Mouse (Mus musculus): ENCODE results near the gene Mgst1. TPM values are rescaled to one million over a fixed set of nuclear protein-coding genes. Genes with fewer than 3 reads are reported as not detected.

The Mgst1 gene
- total RNA-seq (2014; fragmentation: Nextera tagmentation) = not detected in 2 replicates
- total RNA-seq (2017) = not detected in 2 replicates
- polyA plus RNA-seq (2012) = not detected in 2 replicates

GRCm38 (mm10) chr6:138139930-138140329, at the start of gene Mgst1:
Gene Mgst1 (plus strand): TSS chr6:138140316.
- no peaks in the 10 kb centered on the region for H3K27me3 ChIP-seq (ENCODE audit: insufficient read depth, low read length)
- no peak within 1 kb of the TSS for H3K4me3 ChIP-seq (ENCODE audit: low read depth, low read length)
- ATAC-seq (ENCODE audit: extremely low read depth, insufficient number of reproducible peaks, low FRiP score, poor library complexity, severe bottlenecking) (no peak), DNase-seq (ENCODE audit: low spot score) (no peak)
- TF ChIP-seq GATA1 (IDR thresholded peaks at IDR 0.05; ENCODE audit: borderline replicate concordance, low read length) (no peak), GATA2 (IDR thresholded peaks at IDR 0.05; ENCODE audit: borderline replicate concordance, low read depth, low read length) (no peak), CTCF (IDR thresholded peaks at IDR 0.05; ENCODE audit: low read depth, low read length) (no peak), POLR2AphosphoS5 (IDR thresholded peaks at IDR 0.05; ENCODE audit: insufficient replicate concordance, low read depth, low read length) (no peak), TAL1 (conservative IDR thresholded peaks at IDR 0.05; ENCODE audit: low read depth, low read length) (no peak)
- no peaks in the 10 kb centered on the region for H3K4me1 ChIP-seq (ENCODE audit: insufficient read depth, low read depth, low read length)
- H3K9me3 ChIP-seq (replicated peaks) = peaks cover 38% of the 10 kb centered on the region
- H3K36me3 ChIP-seq (replicated peaks) = no peaks in the 10 kb centered on the region

GRCm38 (mm10) chr6:138092432-138092831, 47.7 kb upstream of the Mgst1 start:
- TF ChIP-seq GATA1 (IDR thresholded peaks at IDR 0.05; ENCODE audit: borderline replicate concordance, low read length) (no peak), CTCF (IDR thresholded peaks at IDR 0.05; ENCODE audit: low read depth, low read length) (no peak), TAL1 (conservative IDR thresholded peaks at IDR 0.05; ENCODE audit: low read depth, low read length) (no peak), POLR2AphosphoS5 (IDR thresholded peaks at IDR 0.05; ENCODE audit: insufficient replicate concordance, low read depth, low read length) (no peak), GATA2 (IDR thresholded peaks at IDR 0.05; ENCODE audit: borderline replicate concordance, low read depth, low read length) (no peak)
- no peaks in the 10 kb centered on the region for H3K36me3 ChIP-seq (replicated peaks)
- DNase-seq (ENCODE audit: low spot score) (no peak), ATAC-seq (ENCODE audit: extremely low read depth, insufficient number of reproducible peaks, low FRiP score, poor library complexity, severe bottlenecking) (no peak)
- H3K9me3 ChIP-seq (replicated peaks) = peaks cover 31% of the 10 kb centered on the region
- H3K4me1 ChIP-seq (ENCODE audit: insufficient read depth, low read depth, low read length) = no peaks in the 10 kb centered on the region
- no peaks in the 10 kb centered on the region for H3K27me3 ChIP-seq (ENCODE audit: insufficient read depth, low read length)
- no peak overlapping the region for H3K4me3 ChIP-seq (ENCODE audit: low read depth, low read length)

- no peaks in the 10 kb centered on the region for H3K4me1 ChIP-seq (ENCODE audit: insufficient read depth, low read depth, low read length)
- DNase-seq (ENCODE audit: low spot score) = no peak
- no peak for TF ChIP-seq TAL1 (conservative IDR thresholded peaks at IDR 0.05; ENCODE audit: low read depth, low read length)
- H3K4me3 ChIP-seq (ENCODE audit: low read depth, low read length) = no peak overlapping the region
- peaks cover 27% of the 10 kb centered on the region for H3K9me3 ChIP-seq (replicated peaks)
- no peaks in the 10 kb centered on the region for H3K36me3 ChIP-seq (replicated peaks)
- no peaks in the 10 kb centered on the region for H3K27me3 ChIP-seq (ENCODE audit: insufficient read depth, low read length)
- ATAC-seq (ENCODE audit: extremely low read depth, insufficient number of reproducible peaks, low FRiP score, poor library complexity, severe bottlenecking) = no peak
These were observed 45.1 kb upstream of the Mgst1 start for GRCm38 (mm10) chr6:138095060-138095459.

GRCm38 (mm10) chr6:138099646-138100045, 40.5 kb upstream of the Mgst1 start:
- H3K9me3 ChIP-seq (replicated peaks) = peaks cover 32% of the 10 kb centered on the region
- no peaks in the 10 kb centered on the region for H3K36me3 ChIP-seq (replicated peaks)
- ATAC-seq (ENCODE audit: extremely low read depth, insufficient number of reproducible peaks, low FRiP score, poor library complexity, severe bottlenecking) = no peak
- no peaks in the 10 kb centered on the region for H3K27me3 ChIP-seq (ENCODE audit: insufficient read depth, low read length)
- H3K4me3 ChIP-seq (ENCODE audit: low read depth, low read length) = no peak overlapping the region
- no peak for TF ChIP-seq GATA2 (IDR thresholded peaks at IDR 0.05; ENCODE audit: borderline replicate concordance, low read depth, low read length)
- no peak for TF ChIP-seq CTCF (IDR thresholded peaks at IDR 0.05; ENCODE audit: low read depth, low read length)
- no peak for TF ChIP-seq TAL1 (conservative IDR thresholded peaks at IDR 0.05; ENCODE audit: low read depth, low read length)
- no peak for TF ChIP-seq GATA1 (IDR thresholded peaks at IDR 0.05; ENCODE audit: borderline replicate concordance, low read length)
- no peak for TF ChIP-seq POLR2AphosphoS5 (IDR thresholded peaks at IDR 0.05; ENCODE audit: insufficient replicate concordance, low read depth, low read length)
- DNase-seq (ENCODE audit: low spot score) = no peak
- H3K4me1 ChIP-seq (ENCODE audit: insufficient read depth, low read depth, low read length) = no peaks in the 10 kb centered on the region

- Histone ChIP-seq H3K4me1 (ENCODE audit: insufficient read depth, low read depth, low read length) (no peaks in the 10 kb centered on the region), H3K27me3 (ENCODE audit: insufficient read depth, low read length) (no peaks in the 10 kb centered on the region), H3K4me3 (ENCODE audit: low read depth, low read length) (no peak overlapping the region), H3K9me3 (replicated peaks) (peaks cover 28% of the 10 kb centered on the region), H3K36me3 (replicated peaks) (no peaks in the 10 kb centered on the region)
- DNase-seq (ENCODE audit: low spot score) (no peak), ATAC-seq (ENCODE audit: extremely low read depth, insufficient number of reproducible peaks, low FRiP score, poor library complexity, severe bottlenecking) (no peak)
- TF ChIP-seq GATA1 (IDR thresholded peaks at IDR 0.05; ENCODE audit: borderline replicate concordance, low read length) (no peak), POLR2AphosphoS5 (IDR thresholded peaks at IDR 0.05; ENCODE audit: insufficient replicate concordance, low read depth, low read length) (no peak), TAL1 (conservative IDR thresholded peaks at IDR 0.05; ENCODE audit: low read depth, low read length) (no peak), CTCF (IDR thresholded peaks at IDR 0.05; ENCODE audit: low read depth, low read length) (no peak), GATA2 (IDR thresholded peaks at IDR 0.05; ENCODE audit: borderline replicate concordance, low read depth, low read length) (no peak)
These were observed 38.3 kb upstream of the Mgst1 start for GRCm38 (mm10) chr6:138101843-138102242.

- H3K4me3 ChIP-seq (ENCODE audit: low read depth, low read length) = no peak overlapping the region
- no peaks in the 10 kb centered on the region for H3K36me3 ChIP-seq (replicated peaks)
- ATAC-seq (ENCODE audit: extremely low read depth, insufficient number of reproducible peaks, low FRiP score, poor library complexity, severe bottlenecking) (no peak), DNase-seq (ENCODE audit: low spot score) (no peak)
- H3K27me3 ChIP-seq (ENCODE audit: insufficient read depth, low read length) = no peaks in the 10 kb centered on the region
- H3K4me1 ChIP-seq (ENCODE audit: insufficient read depth, low read depth, low read length) = no peaks in the 10 kb centered on the region
- TF ChIP-seq POLR2AphosphoS5 (IDR thresholded peaks at IDR 0.05; ENCODE audit: insufficient replicate concordance, low read depth, low read length) (no peak), CTCF (IDR thresholded peaks at IDR 0.05; ENCODE audit: low read depth, low read length) (no peak), GATA2 (IDR thresholded peaks at IDR 0.05; ENCODE audit: borderline replicate concordance, low read depth, low read length) (no peak), TAL1 (conservative IDR thresholded peaks at IDR 0.05; ENCODE audit: low read depth, low read length) (no peak), GATA1 (IDR thresholded peaks at IDR 0.05; ENCODE audit: borderline replicate concordance, low read length) (no peak)
- peaks cover 24% of the 10 kb centered on the region for H3K9me3 ChIP-seq (replicated peaks)
These were observed 37.2 kb upstream of the Mgst1 start for GRCm38 (mm10) chr6:138102940-138103339.

GRCm38 (mm10) chr6:138104559-138104958, 35.6 kb upstream of the Mgst1 start:
- Histone ChIP-seq H3K27me3 (ENCODE audit: insufficient read depth, low read length) (no peaks in the 10 kb centered on the region), H3K4me3 (ENCODE audit: low read depth, low read length) (no peak overlapping the region), H3K4me1 (ENCODE audit: insufficient read depth, low read depth, low read length) (no peaks in the 10 kb centered on the region), H3K9me3 (replicated peaks) (peaks cover 24% of the 10 kb centered on the region), H3K36me3 (replicated peaks) (no peaks in the 10 kb centered on the region)
- TF ChIP-seq TAL1 (conservative IDR thresholded peaks at IDR 0.05; ENCODE audit: low read depth, low read length) (no peak), POLR2AphosphoS5 (IDR thresholded peaks at IDR 0.05; ENCODE audit: insufficient replicate concordance, low read depth, low read length) (no peak), CTCF (IDR thresholded peaks at IDR 0.05; ENCODE audit: low read depth, low read length) (no peak), GATA2 (IDR thresholded peaks at IDR 0.05; ENCODE audit: borderline replicate concordance, low read depth, low read length) (no peak), GATA1 (IDR thresholded peaks at IDR 0.05; ENCODE audit: borderline replicate concordance, low read length) (no peak)
- DNase-seq (ENCODE audit: low spot score) (no peak), ATAC-seq (ENCODE audit: extremely low read depth, insufficient number of reproducible peaks, low FRiP score, poor library complexity, severe bottlenecking) (no peak)

Measured in G1E (cell line).